Mouse (Mus musculus) embryonic fibroblast, embryonic 13.5 days (primary cell): ENCODE data around the gene Fabp1.

Source experiments
- CTCF ChIP-seq: IDR thresholded peaks from 2 replicates; pipeline ENCODE4 v1.5.1; 2011; ENCODE audit warnings: mild to moderate bottlenecking, control low read depth, low read length, moderate library complexity, borderline replicate concordance; ENCODE audit not compliant: insufficient read depth
- POLR2A ChIP-seq: IDR thresholded peaks from 2 replicates; pipeline ENCODE4 v1.6.1; 2011; ENCODE audit warnings: low read depth, mild to moderate bottlenecking, control low read depth, low read length, moderate library complexity

DNA sequence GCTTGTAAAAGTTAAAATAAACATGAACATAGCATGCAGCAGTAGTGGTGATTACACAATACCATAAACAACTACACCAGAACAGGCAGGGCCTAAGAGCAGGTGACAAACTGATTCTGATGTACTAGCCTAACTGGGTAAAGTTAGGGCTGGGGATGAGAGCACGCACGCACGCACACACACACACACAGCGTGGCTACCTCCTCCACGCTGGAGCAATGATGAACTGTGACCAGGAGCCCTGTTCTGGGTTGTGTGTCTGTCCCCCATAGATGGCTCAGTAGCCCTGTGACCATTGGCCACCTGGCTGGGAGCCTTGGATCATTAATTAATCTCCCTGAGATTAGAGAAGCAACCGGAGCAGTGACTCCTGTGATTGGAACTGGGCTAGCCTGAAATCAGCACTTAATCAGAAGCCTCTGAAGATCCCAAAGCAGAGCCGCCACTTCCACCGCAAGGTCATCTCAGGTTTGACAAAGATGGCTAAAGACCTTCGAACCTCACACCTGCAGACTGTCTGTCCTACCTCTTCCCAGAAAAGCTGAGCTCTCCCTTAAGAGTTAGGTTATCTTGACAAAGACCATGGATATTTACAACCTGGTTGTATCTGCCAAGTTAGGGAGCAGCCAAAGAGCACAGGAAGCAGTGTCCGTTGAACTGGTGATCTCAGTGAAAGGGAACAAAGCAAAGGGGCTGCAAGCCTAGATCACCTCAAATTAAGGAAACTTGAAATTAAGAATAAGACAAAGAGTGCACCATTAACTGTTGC is 26.6 kb upstream of the Fabp1 start:
- no peak for TF ChIP-seq CTCF
- no peak for TF ChIP-seq POLR2A
